In genomic region chr2:117743901-117744300, GRCm38 (mm10) we compare ENCODE assay signal across 19 mouse cellular contexts.
A peak's percentile ranks its signal among the peaks of the same experiment; 100 is the strongest.
DNase-seq lines count a peak whose midpoint lies in the region; ATAC-seq and TF ChIP-seq lines count a peak whose summit lies in the region.
"Had no signal": no experiment of that assay in that cellular context is flagged by ENCODE, and none has a peak within 500 bp of the region (broad histone marks: within the 10 kb centered on the region; RNA-seq: fewer than 3 reads in every experiment).

No protein-coding gene starts in this region.

- no peak for ATAC-seq in heart, postnatal 0 days (ENCODE audit: insufficient read depth, low read depth)
- ATAC-seq in heart, embryonic 11.5 days (replicated peaks; ENCODE audit: insufficient number of reproducible peaks, low FRiP score, low TSS enrichment): no peak
- peak; percentile 68 for ATAC-seq in lung, embryonic 16.5 days (ENCODE audit: low read depth)
- ATAC-seq in stomach, embryonic 16.5 days (ENCODE audit: insufficient read depth, low FRiP score): peak; percentile 13; the same call in 1 of the 2 replicates
- no peak for ATAC-seq in midbrain, embryonic 16.5 days
- ATAC-seq: forebrain, postnatal 0 days had no signal

- no peak for TF ChIP-seq CTCF in heart, postnatal 0 days (IDR thresholded peaks at IDR 0.05; ENCODE audit: low read depth)
- no peak for TF ChIP-seq CTCF in gastrocnemius, adult 2 months (IDR thresholded peaks at IDR 0.05)

- H3K4me1 ChIP-seq in heart, postnatal 0 days (ENCODE audit: control insufficient read depth, insufficient read depth): peaks cover 1% of the 10 kb centered on the region
- H3K4me1 ChIP-seq in heart, embryonic 11.5 days (ENCODE audit: control insufficient read depth, insufficient read depth, low read length): peaks cover 5% of the 10 kb centered on the region; the same call in 1 of the 2 replicates
- peaks cover 7% of the 10 kb centered on the region for H3K4me1 ChIP-seq in lung, embryonic 16.5 days (replicated peaks; ENCODE audit: control insufficient read depth, insufficient read depth, low read length)
- H3K4me1 ChIP-seq in stomach, embryonic 16.5 days (ENCODE audit: control insufficient read depth, insufficient read depth, low read length): peaks cover 4% of the 10 kb centered on the region; the same call in 1 of the 2 replicates
- no peaks in the 10 kb centered on the region for H3K4me1 ChIP-seq in midbrain, embryonic 16.5 days (ENCODE audit: control insufficient read depth, insufficient read depth, low read length)
- H3K4me1 ChIP-seq: embryonic facial prominence, embryonic 15.5 days; hindbrain, embryonic 15.5 days had no signal

- no peaks in the 10 kb centered on the region for H3K27me3 ChIP-seq in heart, postnatal 0 days (ENCODE audit: control insufficient read depth, insufficient read depth, low read length)
- H3K27me3 ChIP-seq in heart, embryonic 11.5 days (ENCODE audit: control insufficient read depth, insufficient read depth, low read length): no peaks in the 10 kb centered on the region
- no peaks in the 10 kb centered on the region for H3K27me3 ChIP-seq in lung, embryonic 16.5 days (ENCODE audit: control insufficient read depth, insufficient read depth, low read depth, low read length)
- H3K27me3 ChIP-seq in stomach, embryonic 16.5 days (ENCODE audit: control insufficient read depth, insufficient read depth, low read length): no peaks in the 10 kb centered on the region
- no peaks in the 10 kb centered on the region for H3K27me3 ChIP-seq in midbrain, embryonic 16.5 days (ENCODE audit: control insufficient read depth, insufficient read depth, low read depth, low read length)
- H3K27me3 ChIP-seq: embryonic facial prominence, embryonic 15.5 days; hindbrain, embryonic 15.5 days had no signal

- 69% methylated on average over 1 of the region's 1 CpGs for WGBS in heart, postnatal 0 days
- 71% methylated on average over 1 of the region's 1 CpGs for WGBS in heart, embryonic 11.5 days (ENCODE audit: insufficient replicate concordance)
- WGBS in lung, embryonic 16.5 days: 33% methylated on average over 1 of the region's 1 CpGs
- 68% methylated on average over 1 of the region's 1 CpGs for WGBS in stomach, embryonic 16.5 days
- WGBS in midbrain, embryonic 16.5 days: 88% methylated on average over 1 of the region's 1 CpGs

- intact Hi-C loops in gastrocnemius, adult 2 months (cut with DNase I): no loop called here

- no peak for TF ChIP-seq EP300 in heart, postnatal 0 days (IDR thresholded peaks at IDR 0.05; ENCODE audit: low read depth)

- H3K9me3 ChIP-seq in heart, postnatal 0 days (replicated peaks; ENCODE audit: control insufficient read depth, low read length): no peaks in the 10 kb centered on the region
- H3K9me3 ChIP-seq in heart, embryonic 11.5 days (replicated peaks; ENCODE audit: control insufficient read depth, low read length): no peaks in the 10 kb centered on the region
- H3K9me3 ChIP-seq in lung, embryonic 16.5 days (ENCODE audit: control insufficient read depth, low read length): peaks cover 5% of the 10 kb centered on the region
- no peaks in the 10 kb centered on the region for H3K9me3 ChIP-seq in stomach, embryonic 16.5 days (replicated peaks; ENCODE audit: control insufficient read depth, low read length)
- 0 out of 2 replicates have a peak, but pooled peaks cover 2% of the 10 kb centered on the region for H3K9me3 ChIP-seq in midbrain, embryonic 16.5 days (replicated peaks; ENCODE audit: control insufficient read depth, low read length, poor library complexity, severe bottlenecking)
- H3K9me3 ChIP-seq: hindbrain, embryonic 15.5 days had no signal

- H3K36me3 ChIP-seq in heart, postnatal 0 days (replicated peaks; ENCODE audit: control insufficient read depth, insufficient read depth, low read length): no peaks in the 10 kb centered on the region
- H3K36me3 ChIP-seq in heart, embryonic 11.5 days (ENCODE audit: control insufficient read depth, insufficient read depth, low read length): no peaks in the 10 kb centered on the region
- H3K36me3 ChIP-seq in lung, embryonic 16.5 days (ENCODE audit: control insufficient read depth, insufficient read depth, low read length): no peaks in the 10 kb centered on the region
- H3K36me3 ChIP-seq in stomach, embryonic 16.5 days (ENCODE audit: control insufficient read depth, insufficient read depth, low read length): no peaks in the 10 kb centered on the region
- H3K36me3 ChIP-seq in midbrain, embryonic 16.5 days (ENCODE audit: control insufficient read depth, insufficient read depth, low read length): no peaks in the 10 kb centered on the region
- H3K36me3 ChIP-seq: embryonic facial prominence, embryonic 15.5 days; hindbrain, embryonic 15.5 days had no signal

- H3K9ac ChIP-seq in heart, postnatal 0 days (replicated peaks; ENCODE audit: low read depth, low read length): no peak overlapping the region
- no peak overlapping the region for H3K9ac ChIP-seq in heart, embryonic 11.5 days (ENCODE audit: low read depth, low read length)
- no peak overlapping the region for H3K9ac ChIP-seq in lung, embryonic 16.5 days (ENCODE audit: low read length)
- no peak overlapping the region for H3K9ac ChIP-seq in stomach, embryonic 16.5 days (ENCODE audit: low read length)
- no peak overlapping the region for H3K9ac ChIP-seq in midbrain, embryonic 16.5 days (ENCODE audit: low read depth, low read length)
- H3K9ac ChIP-seq: embryonic facial prominence, embryonic 15.5 days; forebrain, postnatal 0 days; hindbrain, embryonic 15.5 days had no signal

- DNase-seq in heart, postnatal 0 days (ENCODE audit: low spot score): peak; percentile 6
- peak; percentile 62 for DNase-seq in NIH3T3 (ENCODE audit: low read depth)
- DNase-seq in gastrocnemius, adult 2 months: no peak
- no peak for DNase-seq in layer of hippocampus, adult 8-10 months (ENCODE audit: low spot score in 2 of 2)
- DNase-seq: adrenal gland, postnatal 36 days; B cell, adult 2 months; cerebellum, adult 11-12 months; cerebellum, postnatal 25 days; embryo, embryonic 11 days; forebrain, postnatal 0 days; kidney, adult 8-10 months; kidney, postnatal 10 days had no signal

- H3K4me3 ChIP-seq in heart, postnatal 0 days (ENCODE audit: low read depth, low read length): no peak overlapping the region
- H3K4me3 ChIP-seq in heart, embryonic 11.5 days (ENCODE audit: low read depth, low read length): no peak overlapping the region
- H3K4me3 ChIP-seq in lung, embryonic 16.5 days (ENCODE audit: low read length): no peak overlapping the region
- H3K4me3 ChIP-seq in stomach, embryonic 16.5 days (replicated peaks; ENCODE audit: low read length): no peak overlapping the region
- no peak overlapping the region for H3K4me3 ChIP-seq in gastrocnemius, adult 2 months
- H3K4me3 ChIP-seq in midbrain, embryonic 16.5 days (ENCODE audit: low read depth, low read length): no peak overlapping the region
- H3K4me3 ChIP-seq: embryonic facial prominence, embryonic 15.5 days; hindbrain, embryonic 15.5 days had no signal

- H3K27ac ChIP-seq in heart, postnatal 0 days (ENCODE audit: low read depth): no peak overlapping the region
- no peak overlapping the region for H3K27ac ChIP-seq in heart, embryonic 11.5 days (ENCODE audit: low read depth, low read length)
- H3K27ac ChIP-seq in lung, embryonic 16.5 days (ENCODE audit: low read length): no peak overlapping the region; the same call in 1 of the 2 replicates
- peak overlapping the region; percentile 37; the same call in 1 of the 2 replicates for H3K27ac ChIP-seq in stomach, embryonic 16.5 days (ENCODE audit: low read length)
- no peak overlapping the region for H3K27ac ChIP-seq in gastrocnemius, adult 2 months
- H3K27ac ChIP-seq in midbrain, embryonic 16.5 days (ENCODE audit: low read length): no peak overlapping the region
- H3K27ac ChIP-seq: embryonic facial prominence, embryonic 15.5 days; hindbrain, embryonic 15.5 days had no signal

- no peak overlapping the region for H3K4me2 ChIP-seq in heart, postnatal 0 days (ENCODE audit: low read depth, low read length)
- no peak overlapping the region for H3K4me2 ChIP-seq in heart, embryonic 11.5 days
- no peak overlapping the region for H3K4me2 ChIP-seq in lung, embryonic 16.5 days (ENCODE audit: low read depth, low read length)
- no peak overlapping the region for H3K4me2 ChIP-seq in stomach, embryonic 16.5 days (ENCODE audit: low read depth, low read length)
- no peak overlapping the region for H3K4me2 ChIP-seq in midbrain, embryonic 16.5 days (ENCODE audit: low read length)
- H3K4me2 ChIP-seq: embryonic facial prominence, embryonic 15.5 days; hindbrain, embryonic 15.5 days; midbrain, embryonic 11.5 days had no signal

Comparison
In these comparisons a context has a peak if more than half of its experiments do, and no peak if none do; other contexts are left out.
1. ATAC-seq: peak in lung, embryonic 16.5 days (single experiment) and stomach, embryonic 16.5 days (single experiment); none in heart, postnatal 0 days (single experiment), heart, embryonic 11.5 days (single experiment) and midbrain, embryonic 16.5 days (single experiment).
2. DNase-seq: peak in heart, postnatal 0 days (single experiment) and NIH3T3 (single experiment); none in gastrocnemius, adult 2 months (single experiment) and layer of hippocampus, adult 8-10 months (0 of 2).